8 mouse cellular contexts compared by ENCODE assay signal in genomic region chr15:83210229-83210628, GRCm38 (mm10). TPM values are rescaled to one million over a fixed set of nuclear protein-coding genes. Genes with fewer than 3 reads are reported as not detected.
A peak's percentile ranks its signal among the peaks of the same experiment; 100 is the strongest.
DNase-seq lines count a peak whose midpoint lies in the region; ATAC-seq and TF ChIP-seq lines count a peak whose summit lies in the region.

No protein-coding gene starts in this region.

- H3K4me2 ChIP-seq in limb, embryonic 15.5 days, result peak overlapping the region; percentile 57
- peak overlapping the region; percentile 51 for H3K4me2 ChIP-seq in midbrain, postnatal 0 days (ENCODE audit: low read depth, low read length, poor library complexity, severe bottlenecking)
- H3K4me2 ChIP-seq in stomach, embryonic 16.5 days (ENCODE audit: low read depth, low read length), result peak overlapping the region; percentile 56

- H3K27ac ChIP-seq in limb, embryonic 15.5 days, result peak overlapping the region; percentile 71
- peak overlapping the region; percentile 38; the same call in 1 of the 2 replicates for H3K27ac ChIP-seq in midbrain, postnatal 0 days (ENCODE audit: low read depth, low read length)
- H3K27ac ChIP-seq in stomach, embryonic 16.5 days (ENCODE audit: low read length), result peak overlapping the region; percentile 53; the same call in 1 of the 2 replicates

- peak; percentile 80 for TF ChIP-seq CTCF in midbrain, postnatal 0 days (IDR thresholded peaks at IDR 0.05)

- peak; percentile 70 for DNase-seq in urinary bladder, postnatal 14 days (ENCODE audit: low spot score)
- no peak for DNase-seq in urinary bladder, postnatal 4 days (ENCODE audit: low spot score in 2 of 2)
- peak; percentile 48 for DNase-seq in embryo, embryonic 9.5 days (ENCODE audit: extremely low spot score)
- peak; percentile 63 to 75 for DNase-seq in heart, adult 9 months (ENCODE audit: low spot score in 2 of 2)
- peak; percentile 70 to 77 for DNase-seq in kidney, adult 8-10 months
- DNase-seq in midbrain, postnatal 0 days (ENCODE audit: low spot score), result peak; percentile 84

- ATAC-seq in limb, embryonic 15.5 days (ENCODE audit: insufficient number of reproducible peaks, low FRiP score, low TSS enrichment, low read depth), result peak; percentile 59; the same call in 1 of the 2 replicates
- ATAC-seq in midbrain, postnatal 0 days (ENCODE audit: low FRiP score), result no peak
- ATAC-seq in stomach, embryonic 16.5 days (ENCODE audit: insufficient read depth, low FRiP score), result peak; percentile 31; the same call in 1 of the 2 replicates

- H3K36me3 ChIP-seq in limb, embryonic 15.5 days, result no peaks in the 10 kb centered on the region
- no peaks in the 10 kb centered on the region for H3K36me3 ChIP-seq in midbrain, postnatal 0 days (ENCODE audit: insufficient read depth, low read length)
- no peaks in the 10 kb centered on the region for H3K36me3 ChIP-seq in stomach, embryonic 16.5 days (ENCODE audit: control insufficient read depth, insufficient read depth, low read length)

- peaks cover 23% of the 10 kb centered on the region for H3K4me1 ChIP-seq in limb, embryonic 15.5 days
- H3K4me1 ChIP-seq in midbrain, postnatal 0 days (ENCODE audit: insufficient read depth, low read length), result no peaks in the 10 kb centered on the region; the same call in 1 of the 2 replicates
- no peaks in the 10 kb centered on the region for H3K4me1 ChIP-seq in stomach, embryonic 16.5 days (ENCODE audit: control insufficient read depth, insufficient read depth, low read length)

- 0 out of 2 replicates have a peak overlapping the region, but pooled peaks have one; percentile 3 for H3K9ac ChIP-seq in limb, embryonic 15.5 days
- peak overlapping the region; percentile 46; the same call in 1 of the 2 replicates for H3K9ac ChIP-seq in midbrain, postnatal 0 days (replicated peaks; ENCODE audit: low read length, poor library complexity, severe bottlenecking)
- H3K9ac ChIP-seq in stomach, embryonic 16.5 days (ENCODE audit: low read length), result peak overlapping the region; percentile 54

- H3K9me3 ChIP-seq in limb, embryonic 15.5 days, result no peaks in the 10 kb centered on the region
- H3K9me3 ChIP-seq in midbrain, postnatal 0 days (ENCODE audit: low read length), result no peaks in the 10 kb centered on the region
- no peaks in the 10 kb centered on the region for H3K9me3 ChIP-seq in stomach, embryonic 16.5 days (replicated peaks; ENCODE audit: control insufficient read depth, low read length)

- 14% methylated on average over 11 of the region's 11 CpGs for WGBS in limb, embryonic 15.5 days
- 19% methylated on average over 11 of the region's 11 CpGs for WGBS in midbrain, postnatal 0 days
- WGBS in stomach, embryonic 16.5 days, result 13% methylated on average over 11 of the region's 11 CpGs

- peak overlapping the region; percentile 32 for H3K4me3 ChIP-seq in limb, embryonic 15.5 days
- peak overlapping the region; percentile 30; the same call in 1 of the 2 replicates for H3K4me3 ChIP-seq in midbrain, postnatal 0 days (ENCODE audit: low read depth, low read length)
- H3K4me3 ChIP-seq in stomach, embryonic 16.5 days (replicated peaks; ENCODE audit: low read length), result peak overlapping the region; percentile 42

- no peaks in the 10 kb centered on the region for H3K27me3 ChIP-seq in limb, embryonic 15.5 days
- H3K27me3 ChIP-seq in midbrain, postnatal 0 days (ENCODE audit: insufficient read depth, low read length), result no peaks in the 10 kb centered on the region
- no peaks in the 10 kb centered on the region for H3K27me3 ChIP-seq in stomach, embryonic 16.5 days (ENCODE audit: control insufficient read depth, insufficient read depth, low read length)

RNA-seq across cellular contexts. Expression of gene Cyb5r3, which starts 37.8 kb away (rescaled TPM):
- polyA plus RNA-seq in limb, embryonic 15.5 days (2015; fragmentation: Nextera tagmentation; extraction: Ambion mirVana), result 152 and 185 TPM in 2 replicates
- 76.8 and 86.5 TPM in 2 replicates for total RNA-seq in midbrain, postnatal 0 days (2014; rRNA removed)
- polyA plus RNA-seq in midbrain, postnatal 0 days (2015; fragmentation: Nextera tagmentation; extraction: Ambion mirVana), result 127 and 146 TPM in 2 replicates
- polyA plus RNA-seq in stomach, embryonic 16.5 days (2015; fragmentation: Nextera tagmentation; extraction: Ambion mirVana), result 211 and 262 TPM in 2 replicates

RNA-seq across cellular contexts. Expression of gene A4galt, which starts 41.3 kb away (rescaled TPM):
- polyA plus RNA-seq in limb, embryonic 15.5 days (2015; fragmentation: Nextera tagmentation; extraction: Ambion mirVana), result 5.7 and 8.3 TPM in 2 replicates
- total RNA-seq in midbrain, postnatal 0 days (2014; rRNA removed), result 7.9 and 8.6 TPM in 2 replicates
- polyA plus RNA-seq in midbrain, postnatal 0 days (2015; fragmentation: Nextera tagmentation; extraction: Ambion mirVana), result 5.1 and 5.6 TPM in 2 replicates
- polyA plus RNA-seq in stomach, embryonic 16.5 days (2015; fragmentation: Nextera tagmentation; extraction: Ambion mirVana), result 15.3 and 16.9 TPM in 2 replicates

Comparison
In these comparisons a context has a peak if more than half of its experiments do, and no peak if none do; other contexts are left out.
1. DNase-seq: peak in urinary bladder, postnatal 14 days (single experiment), embryo, embryonic 9.5 days (single experiment), heart, adult 9 months (2 of 2), kidney, adult 8-10 months (2 of 2) and midbrain, postnatal 0 days (single experiment); none in urinary bladder, postnatal 4 days (0 of 2).
2. H3K9ac ChIP-seq: peak in every context shown above with its lines; median percentile 54 in stomach, embryonic 16.5 days; 46 in midbrain, postnatal 0 days; 3 in limb, embryonic 15.5 days.
3. Peak in every context shown above with its lines, with median percentiles within 50 percentile points of each other: H3K27ac ChIP-seq, H3K4me2 ChIP-seq and H3K4me3 ChIP-seq.